Mouse (Mus musculus) lung, postnatal 36 days (tissue): ENCODE results near the gene Slc22a13.

ENCODE experiments used
- DNase-seq: peaks from one replicate; pipeline ENCODE4 v3.0.0; 2022; ENCODE audit warnings: mixed read lengths

Slc22a13 gene

GRCm38 (mm10) chr9:119199151-119199861 is 9.6 kb downstream of the Slc22a13 start:
- peak; percentile 14 for DNase-seq

GRCm38 (mm10) chr9:119192202-119192990 is 16.5 kb downstream of the Slc22a13 start:
- peak; percentile 71 for DNase-seq

- DNase-seq = peak; percentile 87
Measured at GRCm38 (mm10) chr9:119181241-119181728, 27.6 kb downstream of the Slc22a13 start.

- DNase-seq = no peak
Measured at GRCm38 (mm10) chr9:119179292-119179691, 29.6 kb downstream of the Slc22a13 start.

- DNase-seq = no peak
Measured at GRCm38 (mm10) chr9:119167608-119168007, 41.3 kb downstream of the Slc22a13 start.

GRCm38 (mm10) chr9:119165548-119165947 is 43.4 kb downstream of the Slc22a13 start:
- DNase-seq = peak; percentile 45

GRCm38 (mm10) chr9:119164743-119165142 is 44.2 kb downstream of the Slc22a13 start:
- DNase-seq = peak; percentile 45

GRCm38 (mm10) chr9:119160689-119161088 is 48.2 kb downstream of the Slc22a13 start:
- peak; percentile 29 for DNase-seq

- DNase-seq = no peak
Measured at GRCm38 (mm10) chr9:119158861-119159260, 50.0 kb downstream of the Slc22a13 start, which contains the start of gene Gm47289. TSS of gene Gm47289 (plus strand) at chr9:119159161.

GRCm38 (mm10) chr9:119156278-119157201 is 52.4 kb downstream of the Slc22a13 start, which contains the start of gene Acaa1b:
TSS of gene Acaa1b (minus strand) at chr9:119157093.
- peak; percentile 92 for DNase-seq

- no peak for DNase-seq
Measured at GRCm38 (mm10) chr9:119155826-119156225, 53.1 kb downstream of the Slc22a13 start.

GRCm38 (mm10) chr9:119155416-119155815 is 53.5 kb downstream of the Slc22a13 start:
- DNase-seq = no peak

- DNase-seq = no peak
Measured at GRCm38 (mm10) chr9:119151751-119152150, 57.1 kb downstream of the Slc22a13 start.

- peak; percentile 40 for DNase-seq
Measured at GRCm38 (mm10) chr9:119149601-119150000, 59.3 kb downstream of the Slc22a13 start.

GRCm38 (mm10) chr9:119146098-119146770 is 62.7 kb downstream of the Slc22a13 start:
- DNase-seq = no peak

- no peak for DNase-seq
Measured at GRCm38 (mm10) chr9:119145638-119146037, 63.3 kb downstream of the Slc22a13 start.

- no peak for DNase-seq
Measured at GRCm38 (mm10) chr9:119145137-119145536, 63.8 kb downstream of the Slc22a13 start.

GRCm38 (mm10) chr9:119144696-119145095 is 64.2 kb downstream of the Slc22a13 start:
- no peak for DNase-seq

GRCm38 (mm10) chr9:119143372-119143771 is 65.5 kb downstream of the Slc22a13 start:
- DNase-seq = no peak
